Mouse (Mus musculus) layer of hippocampus, adult 9-11 months (tissue): ENCODE results near the gene Aig1.
"Not testable (repeated sequence)": the region's sequence is repeated elsewhere in the genome, so short reads cannot be mapped to it uniquely, and the experiment has no call there.

Experiments
- DNase-seq: peaks from one replicate; pipeline ENCODE4 v3.0.0; 2022

Gene Aig1

DNA sequence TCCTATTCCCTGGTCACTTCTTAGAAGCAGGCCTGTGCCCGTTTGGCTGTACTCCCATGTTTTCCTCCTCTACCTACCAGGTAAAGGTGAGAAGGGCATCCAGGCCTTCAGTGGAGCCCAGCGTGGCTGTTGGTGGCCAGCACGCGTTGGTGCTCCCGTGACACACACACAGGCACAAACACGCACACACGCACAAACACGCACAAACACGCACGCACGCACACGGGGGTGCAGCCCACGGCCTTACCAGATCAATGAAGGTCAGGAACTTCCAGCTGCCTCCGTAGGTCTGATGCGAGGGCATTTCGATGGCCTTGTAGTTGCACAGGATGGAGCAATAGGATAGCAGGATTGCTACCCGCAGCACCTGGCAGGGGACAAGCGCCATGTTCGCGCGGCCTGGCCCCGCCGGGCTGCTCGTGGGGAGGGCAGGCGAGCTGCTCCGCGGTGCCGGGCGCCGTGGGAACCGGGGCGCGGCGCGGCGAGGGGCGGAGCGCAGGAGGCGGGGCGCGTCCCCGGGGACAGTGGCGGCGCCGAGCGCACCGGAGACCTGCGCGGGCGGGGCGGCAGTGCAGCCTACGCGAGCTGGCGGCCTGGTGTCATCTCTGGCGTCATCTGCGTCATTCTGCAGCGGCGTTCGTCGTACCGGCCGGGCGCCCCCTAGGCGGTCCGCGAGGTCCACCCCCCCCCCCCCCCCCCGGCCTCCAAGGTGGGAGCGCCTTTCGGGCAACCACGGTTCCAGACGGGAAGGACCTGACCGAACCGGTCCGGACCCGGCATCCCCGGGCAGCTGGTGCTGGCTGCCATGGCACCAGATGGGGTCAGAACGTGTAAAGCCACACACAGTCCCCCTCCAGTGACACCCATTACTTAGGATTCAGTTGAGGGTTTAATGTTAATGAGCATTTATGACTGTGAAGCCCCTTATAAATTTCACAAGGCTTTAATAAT lies at the start of gene Aig1:
Gene Aig1 (minus strand): TSS at position 610 of the 951 bp plus-strand sequence.
- DNase-seq = peak; percentile 76

DNA sequence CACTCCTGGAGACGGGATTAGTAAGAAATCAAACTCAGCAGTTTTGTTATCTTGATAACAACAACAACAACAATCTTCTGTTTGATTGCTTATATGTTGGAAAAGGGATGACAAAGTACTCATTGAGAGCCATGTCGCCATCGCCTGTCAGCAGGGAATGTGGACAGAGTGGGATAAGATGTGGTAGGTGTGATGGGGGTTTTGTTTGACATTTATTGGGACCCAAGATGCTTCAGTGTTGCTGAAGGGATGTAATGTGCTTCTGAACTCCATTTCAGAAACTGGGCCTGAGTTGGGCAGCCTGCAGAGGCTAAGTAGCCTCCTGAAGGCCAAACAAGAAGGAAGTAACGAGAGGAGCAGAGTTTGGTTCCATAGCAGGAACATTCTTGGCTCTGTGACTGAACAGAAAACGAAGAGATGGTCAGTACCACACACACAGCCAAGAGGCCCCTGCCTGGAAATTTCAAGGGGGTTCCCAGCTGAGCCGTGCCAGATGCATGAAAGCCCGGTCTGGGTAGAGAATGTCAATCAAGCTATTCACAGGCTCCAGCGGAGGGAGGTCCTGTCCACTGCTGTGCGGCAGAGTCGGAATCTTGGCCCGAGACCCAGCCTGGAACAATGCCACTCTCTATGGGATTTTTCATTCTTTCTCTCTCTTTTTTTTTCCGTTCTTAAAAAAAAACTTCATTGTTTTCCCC lies 48.0 kb upstream of the Aig1 start:
- DNase-seq = peak; percentile 33

- DNase-seq = peak; percentile 25
Measured at GRCm38 (mm10) chr10:13915211-13915610, 46.4 kb upstream of the Aig1 start.

- DNase-seq = no peak
Measured at GRCm38 (mm10) chr10:13913689-13914088, 44.9 kb upstream of the Aig1 start.

- no peak for DNase-seq
Measured at GRCm38 (mm10) chr10:13906261-13906741, 37.5 kb upstream of the Aig1 start.

- no peak for DNase-seq
Measured at GRCm38 (mm10) chr10:13905618-13906017, 36.8 kb upstream of the Aig1 start.

DNA sequence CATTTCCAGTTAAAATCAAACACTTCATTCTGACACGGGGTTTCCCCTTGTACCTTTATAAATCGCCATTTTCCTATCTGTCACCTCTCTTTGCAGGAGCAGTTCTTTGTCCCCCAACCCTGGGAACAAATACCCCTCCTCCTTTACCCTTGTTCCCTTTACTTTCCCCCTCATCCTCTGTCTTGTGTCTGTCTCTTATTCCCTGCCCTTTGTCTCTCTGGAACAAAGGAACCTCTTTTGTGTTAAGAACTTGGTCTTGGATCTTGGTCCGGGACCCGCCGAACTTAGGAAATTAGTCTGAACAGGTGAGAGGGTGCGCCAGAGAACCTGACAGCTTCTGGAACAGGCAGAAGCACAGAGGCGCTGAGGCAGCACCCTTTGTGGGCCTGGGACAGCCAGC lies 24.0 kb upstream of the Aig1 start:
- not testable (repeated sequence) for DNase-seq

GRCm38 (mm10) chr10:13882975-13883875 lies 14.4 kb upstream of the Aig1 start:
- no peak for DNase-seq

- DNase-seq = no peak
Measured at GRCm38 (mm10) chr10:13882490-13882889, 13.7 kb upstream of the Aig1 start.

GRCm38 (mm10) chr10:13878696-13879095 lies 9.9 kb upstream of the Aig1 start:
- DNase-seq = no peak

GRCm38 (mm10) chr10:13875038-13875420 lies 6.2 kb upstream of the Aig1 start:
- no peak for DNase-seq

DNA sequence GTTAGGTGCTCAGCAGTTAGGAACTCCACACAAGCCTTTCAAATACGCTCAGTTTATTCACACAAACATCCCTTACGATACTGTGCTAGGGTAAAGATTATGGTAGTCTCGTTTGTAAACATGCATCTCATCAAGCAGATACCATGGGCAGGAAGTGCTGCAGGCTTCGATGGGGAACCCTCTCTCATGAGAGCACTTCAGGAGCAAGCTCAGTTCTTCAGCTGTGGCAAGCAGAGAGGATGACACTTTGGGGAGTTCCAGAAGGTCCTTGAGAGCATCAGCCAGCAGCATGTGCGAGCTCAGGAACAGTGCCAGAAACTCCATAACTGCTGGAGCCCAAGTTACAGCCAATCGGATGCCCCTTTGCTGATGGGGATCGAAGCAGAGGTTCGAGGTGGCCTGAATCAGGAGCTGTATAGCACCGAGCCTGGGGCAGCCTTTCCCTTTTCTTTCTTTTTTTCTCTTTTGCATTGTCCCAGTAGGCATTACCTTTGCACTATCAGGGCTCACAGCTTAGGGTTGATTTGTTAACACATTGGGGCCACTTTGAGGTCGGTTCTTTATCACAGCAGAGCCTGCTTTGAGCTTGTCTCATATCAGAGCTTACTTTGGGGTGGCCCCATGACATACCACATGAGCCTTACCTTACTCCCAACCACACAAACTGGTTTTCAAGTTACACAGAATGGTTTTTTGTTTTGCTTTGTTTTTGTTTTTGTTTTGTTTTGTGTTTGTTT lies 5.7 kb upstream of the Aig1 start:
- DNase-seq = no peak

DNA sequence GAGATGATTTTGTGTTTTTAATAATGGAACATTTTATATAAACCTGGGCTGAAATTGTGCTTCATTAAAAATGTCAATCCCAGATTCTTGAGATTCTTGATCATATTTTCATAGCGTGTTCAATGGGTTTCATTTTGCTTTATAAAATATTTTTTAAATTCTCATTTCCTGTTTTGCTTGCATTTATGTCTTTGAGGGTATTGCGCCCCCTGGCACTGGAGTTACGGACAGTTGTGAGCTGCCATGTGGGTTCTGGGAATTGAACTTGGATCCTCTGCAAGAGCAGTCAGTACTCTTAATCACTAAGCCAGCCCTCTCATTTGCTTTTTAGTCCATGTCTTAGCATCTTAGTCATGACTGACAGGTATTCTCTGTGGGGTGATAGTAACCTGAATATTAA lies 1.8 kb upstream of the Aig1 start:
- DNase-seq = no peak

- no peak for DNase-seq
Measured at GRCm38 (mm10) chr10:13869322-13870035, 699 bp upstream of the Aig1 start.

- no peak for DNase-seq
Measured at GRCm38 (mm10) chr10:13866391-13866790, 2.4 kb downstream of the Aig1 start.

- peak; percentile 89 for DNase-seq
Measured at GRCm38 (mm10) chr10:13861115-13861909, 7.5 kb downstream of the Aig1 start.

GRCm38 (mm10) chr10:13856438-13856837 lies 12.3 kb downstream of the Aig1 start:
- no peak for DNase-seq

DNA sequence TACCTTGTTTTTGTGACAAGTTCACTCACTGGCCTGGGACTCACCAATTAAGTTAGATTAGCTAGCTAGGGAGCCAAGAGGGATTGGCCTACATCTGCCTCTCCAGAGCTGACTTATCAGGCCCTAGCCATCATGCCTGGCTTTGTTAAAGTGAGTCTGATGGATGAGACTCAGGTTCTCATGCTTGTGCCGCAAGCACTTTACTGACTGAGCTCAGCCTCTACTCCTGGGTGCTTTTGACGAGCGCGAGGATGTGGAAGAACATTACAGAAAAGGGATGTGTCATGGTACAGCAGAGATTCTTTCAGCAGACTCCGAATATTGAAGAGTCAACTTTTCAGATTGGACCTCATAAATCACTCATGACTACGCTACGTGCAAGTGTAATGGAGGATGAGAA lies 12.8 kb downstream of the Aig1 start:
- no peak for DNase-seq

- no peak for DNase-seq
Measured at GRCm38 (mm10) chr10:13855111-13855510, 13.7 kb downstream of the Aig1 start.

GRCm38 (mm10) chr10:13850071-13850470 lies 18.7 kb downstream of the Aig1 start:
- no peak for DNase-seq

DNA sequence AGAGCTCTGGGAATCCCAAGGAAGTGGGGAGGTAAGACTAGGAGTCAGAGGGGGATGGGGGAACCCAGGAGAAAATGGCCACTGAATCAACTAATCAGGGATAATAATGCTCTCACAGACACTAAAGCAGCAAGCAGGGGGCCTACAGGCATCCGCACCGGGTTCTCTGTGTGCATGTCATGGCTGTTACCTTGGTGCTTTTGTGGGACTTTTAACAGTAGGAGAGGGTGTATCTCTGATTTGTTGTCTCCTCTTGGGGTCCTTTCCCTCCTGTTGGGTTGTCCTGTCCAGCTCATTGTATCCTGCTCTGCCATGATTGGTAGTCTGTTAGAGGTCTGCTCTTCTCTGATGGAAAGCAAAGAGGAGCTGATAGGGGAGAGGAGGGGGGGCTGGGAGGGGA lies 19.6 kb downstream of the Aig1 start:
- DNase-seq = no peak
